ENCODE assay signal across 13 mouse cellular contexts in genomic region chr9:98261461-98262011, GRCm38 (mm10). TPM values are rescaled to one million over a fixed set of nuclear protein-coding genes. Genes with fewer than 3 reads are reported as not detected.
DNase-seq lines count a peak whose midpoint lies in the region; ATAC-seq lines count a peak whose summit lies in the region.
"Had no signal": no experiment of that assay in that cellular context is flagged by ENCODE, and none has a peak within 500 bp of the region (broad histone marks: within the 10 kb centered on the region; RNA-seq: fewer than 3 reads in every experiment).

No protein-coding gene starts in this region.

- peak; percentile 30 for DNase-seq in adrenal gland, postnatal 14 days
- no peak for DNase-seq in adrenal gland, adult 8-10 months
- DNase-seq in Muller cell, postnatal 12 days (ENCODE audit: inconsistent ontology term): peak; percentile 25
- peak; percentile 12 to 37 for DNase-seq in kidney, postnatal 25 days
- DNase-seq in T-cell, adult 2 months (ENCODE audit: low spot score): no peak
- DNase-seq in layer of hippocampus, postnatal 25 days (ENCODE audit: extremely low spot score in 1 of 2, low spot score in 1 of 2): no peak
- no peak for DNase-seq in thymus, postnatal 25 days
- DNase-seq: adrenal gland, postnatal 25 days; gastrocnemius, postnatal 25 days; liver, embryonic 13.5 days; lung, postnatal 36 days; midbrain, embryonic 14.5 days had no signal

- ATAC-seq in erythroid progenitor cell, adult 5-6 weeks (replicated peaks; ENCODE audit: low FRiP score, poor library complexity, severe bottlenecking): 0 out of 2 replicates have a peak, but pooled peaks have one; percentile 6

RNA-seq across cellular contexts. Expression of gene Nmnat3, which starts 25.7 kb away (rescaled TPM):
- 12.1 and 13.3 TPM in 2 replicates for total RNA-seq in adrenal gland, postnatal 14 days (2021)
- 10 to 100 TPM; 13.2 to 23.4 (median 19.4) TPM for total RNA-seq in adrenal gland, adult 8-10 months (2022)
- 66.3 and 77.1 TPM in 2 replicates for total RNA-seq in erythroid progenitor cell, adult 5-6 weeks (2015; ENCODE audit: low replicate concordance)
- total RNA-seq in erythroid progenitor cell, adult 5-6 weeks (2017; ENCODE audit: low replicate concordance): 81.5 and 109 TPM in 2 replicates
- total RNA-seq in layer of hippocampus, postnatal 25 days (2021): 1 to 10 TPM in 1 of 2 experiments, under 1 TPM in 1; 0.84 to 1.4 TPM

Comparison
In these comparisons a context has a peak if more than half of its experiments do, and no peak if none do; other contexts are left out.
1. DNase-seq: peak in adrenal gland, postnatal 14 days (single experiment), Muller cell, postnatal 12 days (single experiment) and kidney, postnatal 25 days (2 of 2); none in adrenal gland, adult 8-10 months (single experiment), T-cell, adult 2 months (single experiment), layer of hippocampus, postnatal 25 days (0 of 2) and thymus, postnatal 25 days (single experiment).